Mouse (Mus musculus): ENCODE data around the gene Sorcs1. TPM values are rescaled to one million over a fixed set of nuclear protein-coding genes. Genes with fewer than 3 reads are reported as not detected.

The Sorcs1 gene
- polyA plus RNA-seq, 1 experiment from 2014 or later = 1.4 TPM

- ATAC-seq (ENCODE audit: insufficient read depth) (no peak), DNase-seq (no peak)
- H3K27me3 ChIP-seq (ENCODE audit: insufficient read depth, low read length) = no peaks in the 10 kb centered on the region
- no peak overlapping the region for H3K4me2 ChIP-seq
- H3K9ac ChIP-seq = no peak overlapping the region
- no peak overlapping the region for H3K27ac ChIP-seq (ENCODE audit: low read depth)
- no peaks in the 10 kb centered on the region for H3K9me3 ChIP-seq (ENCODE audit: low read depth, low read length)
- TF ChIP-seq CTCF (IDR thresholded peaks at IDR 0.05; ENCODE audit: low read depth) = no peak
- no peaks in the 10 kb centered on the region for H3K36me3 ChIP-seq (ENCODE audit: insufficient read depth)
- no peaks in the 10 kb centered on the region for H3K4me1 ChIP-seq (ENCODE audit: insufficient read depth)
- 78% methylated on average over 2 of the region's 2 CpGs for WGBS
- no peak overlapping the region for H3K4me3 ChIP-seq (ENCODE audit: low read depth, low read length)
These were observed 112.1 kb downstream of the Sorcs1 start for GRCm38 (mm10) chr19:50566306-50566705.

GRCm38 (mm10) chr19:50558771-50559170 is 119.7 kb downstream of the Sorcs1 start:
- H3K27me3 ChIP-seq (ENCODE audit: insufficient read depth, low read length) = no peaks in the 10 kb centered on the region
- 43% methylated on average over 6 of the region's 6 CpGs for WGBS
- no peaks in the 10 kb centered on the region for H3K36me3 ChIP-seq (ENCODE audit: insufficient read depth)
- no peaks in the 10 kb centered on the region for H3K4me1 ChIP-seq (ENCODE audit: insufficient read depth)
- TF ChIP-seq CTCF (IDR thresholded peaks at IDR 0.05; ENCODE audit: low read depth) = no peak
- no peak overlapping the region for H3K4me3 ChIP-seq (ENCODE audit: low read depth, low read length)
- no peak overlapping the region for H3K27ac ChIP-seq (ENCODE audit: low read depth)
- H3K9ac ChIP-seq = no peak overlapping the region
- DNase-seq = no peak
- H3K9me3 ChIP-seq (ENCODE audit: low read depth, low read length) = no peaks in the 10 kb centered on the region
- H3K4me2 ChIP-seq = no peak overlapping the region
- no peak for ATAC-seq (ENCODE audit: insufficient read depth)

GRCm38 (mm10) chr19:50534031-50534430 is 144.4 kb downstream of the Sorcs1 start:
- Histone ChIP-seq H3K4me2 (no peak overlapping the region), H3K36me3 (ENCODE audit: insufficient read depth) (no peaks in the 10 kb centered on the region), H3K4me3 (ENCODE audit: low read depth, low read length) (no peak overlapping the region), H3K9me3 (ENCODE audit: low read depth, low read length) (no peaks in the 10 kb centered on the region), H3K27me3 (ENCODE audit: insufficient read depth, low read length) (no peaks in the 10 kb centered on the region), H3K27ac (ENCODE audit: low read depth) (no peak overlapping the region), H3K4me1 (ENCODE audit: insufficient read depth) (no peaks in the 10 kb centered on the region), H3K9ac (no peak overlapping the region)
- 65% methylated on average over 5 of the region's 5 CpGs for WGBS
- no peak for TF ChIP-seq CTCF (IDR thresholded peaks at IDR 0.05; ENCODE audit: low read depth)
- no peak for ATAC-seq (ENCODE audit: insufficient read depth)
- no peak for DNase-seq

- no peaks in the 10 kb centered on the region for H3K9me3 ChIP-seq (ENCODE audit: low read depth, low read length)
- no peak overlapping the region for H3K9ac ChIP-seq
- H3K4me2 ChIP-seq = no peak overlapping the region
- H3K27me3 ChIP-seq (ENCODE audit: insufficient read depth, low read length) = no peaks in the 10 kb centered on the region
- TF ChIP-seq CTCF (IDR thresholded peaks at IDR 0.05; ENCODE audit: low read depth) = no peak
- H3K36me3 ChIP-seq (ENCODE audit: insufficient read depth) = no peaks in the 10 kb centered on the region
- H3K4me1 ChIP-seq (ENCODE audit: insufficient read depth) = no peaks in the 10 kb centered on the region
- DNase-seq = no peak
- 79% methylated on average over 3 of the region's 3 CpGs for WGBS
- H3K27ac ChIP-seq (ENCODE audit: low read depth) = no peak overlapping the region
- no peak for ATAC-seq (ENCODE audit: insufficient read depth)
- no peak overlapping the region for H3K4me3 ChIP-seq (ENCODE audit: low read depth, low read length)
These were observed 150.6 kb downstream of the Sorcs1 start for GRCm38 (mm10) chr19:50527835-50528234.

GRCm38 (mm10) chr19:50526094-50526493 is 152.4 kb downstream of the Sorcs1 start:
- ATAC-seq (ENCODE audit: insufficient read depth) = no peak
- no peaks in the 10 kb centered on the region for H3K9me3 ChIP-seq (ENCODE audit: low read depth, low read length)
- no peak for TF ChIP-seq CTCF (IDR thresholded peaks at IDR 0.05; ENCODE audit: low read depth)
- 60% methylated on average over 8 of the region's 8 CpGs for whole genome bisulfite sequencing
- H3K27ac ChIP-seq (ENCODE audit: low read depth) = no peak overlapping the region
- no peak for DNase-seq
- no peak overlapping the region for H3K9ac ChIP-seq
- H3K27me3 ChIP-seq (ENCODE audit: insufficient read depth, low read length) = no peaks in the 10 kb centered on the region
- H3K4me3 ChIP-seq (ENCODE audit: low read depth, low read length) = no peak overlapping the region
- no peaks in the 10 kb centered on the region for H3K4me1 ChIP-seq (ENCODE audit: insufficient read depth)
- H3K4me2 ChIP-seq = no peak overlapping the region
- no peaks in the 10 kb centered on the region for H3K36me3 ChIP-seq (ENCODE audit: insufficient read depth)

- TF ChIP-seq CTCF (IDR thresholded peaks at IDR 0.05; ENCODE audit: low read depth) = no peak
- Histone ChIP-seq H3K4me3 (ENCODE audit: low read depth, low read length) (no peak overlapping the region), H3K27ac (ENCODE audit: low read depth) (no peak overlapping the region), H3K36me3 (ENCODE audit: insufficient read depth) (no peaks in the 10 kb centered on the region), H3K4me1 (ENCODE audit: insufficient read depth) (no peaks in the 10 kb centered on the region), H3K9ac (no peak overlapping the region), H3K27me3 (ENCODE audit: insufficient read depth, low read length) (no peaks in the 10 kb centered on the region), H3K9me3 (ENCODE audit: low read depth, low read length) (no peaks in the 10 kb centered on the region), H3K4me2 (no peak overlapping the region)
- ATAC-seq (ENCODE audit: insufficient read depth) (no peak), DNase-seq (no peak)
- WGBS = 60% methylated on average over 4 of the region's 4 CpGs
These were observed 156.5 kb downstream of the Sorcs1 start for GRCm38 (mm10) chr19:50521943-50522342.

- 54% methylated on average over 10 of the region's 10 CpGs for whole genome bisulfite sequencing
- Histone ChIP-seq H3K4me3 (ENCODE audit: low read depth, low read length) (no peak overlapping the region), H3K9ac (no peak overlapping the region), H3K27me3 (ENCODE audit: insufficient read depth, low read length) (no peaks in the 10 kb centered on the region), H3K9me3 (ENCODE audit: low read depth, low read length) (no peaks in the 10 kb centered on the region), H3K36me3 (ENCODE audit: insufficient read depth) (no peaks in the 10 kb centered on the region), H3K4me1 (ENCODE audit: insufficient read depth) (no peaks in the 10 kb centered on the region), H3K27ac (ENCODE audit: low read depth) (no peak overlapping the region), H3K4me2 (no peak overlapping the region)
- ATAC-seq (ENCODE audit: insufficient read depth) (no peak), DNase-seq (no peak)
- no peak for TF ChIP-seq CTCF (IDR thresholded peaks at IDR 0.05; ENCODE audit: low read depth)
These were observed 163.3 kb downstream of the Sorcs1 start for GRCm38 (mm10) chr19:50515059-50515673.

Data from lung, embryonic 14.5 days (tissue).